Mouse (Mus musculus) liver, adult 10 weeks (tissue): ENCODE measurements around the gene 1810062G17Rik. TPM values are rescaled to one million over a fixed set of nuclear protein-coding genes. Genes with fewer than 3 reads are reported as not detected.

Experiments
- polyA plus RNA-seq: library from polyadenylated mRNA; stranded (reverse); fragments of 350-450 nt; fragmentation: Illumina TruSeq; extraction: RNeasy Lipid Tissue Mini Kit (QIAGEN cat#74804); gene quantifications from one replicate; pipeline ENCODE4 v1.2.3, GENCODE M21; 2014; ENCODE audit warnings: low read depth, low replicate concordance

1810062G17Rik gene
- polyA plus RNA-seq = not detected

DNA sequence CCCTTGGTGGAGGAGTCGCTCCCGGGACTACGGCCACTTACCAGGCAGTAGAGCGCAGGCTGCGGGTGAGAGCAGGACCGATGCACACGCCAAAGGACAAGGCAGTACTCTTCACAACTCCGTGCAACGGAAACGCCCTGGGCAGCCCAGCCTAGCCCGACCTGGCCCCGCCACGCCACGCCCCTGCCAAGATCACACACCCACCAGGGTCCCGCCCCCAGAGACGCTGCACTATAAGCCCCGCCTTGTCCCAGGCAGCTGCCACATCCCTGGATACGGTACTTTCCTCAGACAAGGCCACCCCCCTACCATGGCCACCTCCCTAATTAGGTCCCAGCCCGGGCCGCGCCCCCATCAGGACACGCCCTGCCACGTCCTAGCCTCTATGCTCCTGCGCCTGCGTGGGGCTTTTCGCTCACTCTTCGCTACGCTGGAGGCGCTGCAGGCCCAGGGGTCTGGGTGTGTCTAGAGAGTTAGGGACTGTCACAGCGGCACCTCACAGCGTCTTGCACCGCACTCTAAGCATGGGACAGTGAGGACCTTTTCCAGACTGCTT is at the start of gene 1810062G17Rik, which contains the start of gene Anxa5:
Gene 1810062G17Rik (plus strand): TSS at position 406 of the 556 bp plus-strand sequence.
Gene Anxa5 (minus strand): TSS at position 363 of the 556 bp plus-strand sequence.

DNA sequence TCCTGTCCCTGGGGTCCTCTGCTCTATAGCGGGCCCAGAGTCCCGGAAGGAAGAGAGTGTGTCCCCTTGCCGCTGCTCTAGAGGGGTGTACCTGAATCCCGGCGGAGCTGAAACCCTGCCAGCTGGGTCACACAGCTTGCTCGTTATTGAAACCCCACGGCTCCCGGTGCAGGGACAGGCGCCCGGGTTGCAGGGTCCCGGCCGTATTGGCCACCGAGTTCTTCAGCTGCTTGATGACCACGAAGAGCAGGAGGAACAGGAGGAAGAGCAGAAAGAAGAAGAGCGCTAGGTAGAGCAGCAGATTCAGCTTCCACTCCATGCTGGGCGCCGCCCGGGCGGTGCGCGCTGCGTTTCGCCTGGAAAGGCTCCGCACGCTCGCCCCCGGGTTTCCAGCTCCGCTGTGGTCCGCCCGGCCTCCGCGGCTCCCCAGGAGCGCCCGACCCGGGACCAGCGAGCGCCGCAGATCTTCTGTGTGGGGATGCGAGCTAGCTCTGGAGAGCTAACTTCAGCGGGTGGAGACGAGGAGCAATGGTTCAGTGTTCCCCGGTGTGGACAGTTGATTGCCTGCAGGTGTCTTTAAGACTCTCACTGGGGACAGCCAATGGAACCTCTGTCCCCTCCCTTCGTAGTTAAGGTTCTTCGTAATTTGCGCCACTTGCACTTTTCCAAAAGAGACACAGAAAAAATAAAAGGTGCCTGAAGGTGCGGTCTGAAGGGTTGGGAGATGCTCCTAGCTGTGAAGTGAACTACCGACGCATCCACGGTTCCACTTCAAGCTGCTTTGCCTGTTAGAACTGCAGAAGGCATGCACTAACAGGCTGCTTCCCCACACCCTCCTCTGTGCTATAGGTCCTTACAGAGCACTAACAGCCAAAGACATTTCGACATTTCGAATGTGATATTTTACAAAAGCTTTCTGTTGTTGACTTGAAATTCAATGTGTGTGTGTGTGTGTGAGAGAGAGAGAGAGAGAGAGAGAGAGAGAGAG is 45.6 kb downstream of the 1810062G17Rik start, which contains the start of gene Gm11549:
Gene Gm11549 (minus strand): TSS at position 741 of the 988 bp plus-strand sequence.

Other genes starting within 250 kb of the 1810062G17Rik start
- 82.1 TPM for gene Anxa5, start within 50 bp of the 1810062G17Rik start, polyA plus RNA-seq
- gene Gm11549, start 45.9 kb downstream of the 1810062G17Rik start, polyA plus RNA-seq = not detected
- gene Exosc9, start 76.7 kb downstream of the 1810062G17Rik start, polyA plus RNA-seq = 41.5 TPM
- 1.7 TPM for gene Ccna2, start 96.2 kb downstream of the 1810062G17Rik start, polyA plus RNA-seq
- gene Bbs7, start 137.5 kb downstream of the 1810062G17Rik start, polyA plus RNA-seq = 5.4 TPM
- 2.5 TPM for gene Trpc3, start 214.2 kb downstream of the 1810062G17Rik start, polyA plus RNA-seq